Mouse (Mus musculus) kidney, adult 2 months (tissue): ENCODE data around the gene Lrrc10b. TPM values are rescaled to one million over a fixed set of nuclear protein-coding genes. Genes with fewer than 3 reads are reported as not detected.

Source experiments
- DNase-seq: peaks from one replicate; pipeline ENCODE4 v3.0.0; 2021
- H3K27ac ChIP-seq: fragments of 200-500 bp; 2 replicates; pipeline ENCODE4 v1.5.1; 2012; ENCODE audit warnings: low read depth, low read length, control low read depth, inconsistent platforms; ENCODE audit not compliant: insufficient read depth
- H3K27me3 ChIP-seq: fragments of 200-500 bp; replicated peaks from 2 replicates; pipeline ENCODE4 v1.6.1; 2012; ENCODE audit warnings: mild to moderate bottlenecking, moderate library complexity, low read length, inconsistent platforms; ENCODE audit not compliant: control insufficient read depth, insufficient read depth
- H3K36me3 ChIP-seq: fragments of 200-500 bp; 2 replicates; pipeline ENCODE4 v1.6.1; 2012; ENCODE audit warnings: mild to moderate bottlenecking, moderate library complexity, low read length, inconsistent platforms; ENCODE audit not compliant: control insufficient read depth, insufficient read depth
- H3K4me1 ChIP-seq: fragments of 200-500 bp; 2 replicates; pipeline ENCODE4 v1.6.1; 2011; ENCODE audit warnings: low read length; ENCODE audit not compliant: control insufficient read depth, insufficient read depth
- H3K4me3 ChIP-seq: fragments of 200-500 bp; 2 replicates; pipeline ENCODE4 v1.5.1; 2011; ENCODE audit warnings: mild to moderate bottlenecking, low read depth, low read length, control low read depth; ENCODE audit not compliant: insufficient read depth
- CTCF ChIP-seq: fragments of 200-500 bp; conservative IDR thresholded peaks from 2 replicates; pipeline ENCODE4 v1.5.1; 2011; ENCODE audit warnings: low read depth, mild to moderate bottlenecking, control low read depth, low read length, moderate library complexity, mixed read lengths; ENCODE audit not compliant: insufficient read depth, insufficient read length
- POLR2A ChIP-seq: fragments of 200-500 bp; IDR thresholded peaks from one replicate; pipeline ENCODE4 v1.6.1; 2011; ENCODE audit warnings: low read depth, low read length, control low read depth
- WGBS: fragments of 180-500 bp; shearing (Covaris S2); methylation state at CpG from one replicate; pipeline ENCODE4 v1.1.7; 2018; 5-methylcytosine and 5-hydroxymethylcytosine counted together
- polyA plus RNA-seq: library from polyadenylated mRNA; depleted of rRNA; stranded (reverse); fragments of >200 nt; gene quantifications from 2 replicates; pipeline ENCODE4 v1.2.3, GENCODE M21; 2012

The Lrrc10b gene
- polyA plus RNA-seq, 1 experiment: 0.39 TPM

GRCm38 (mm10) chr19:10482703-10483102, 25.4 kb upstream of the Lrrc10b start, which contains the start of gene Ppp1r32:
Ppp1r32 (minus strand) TSS chr19:10482928.
- Histone ChIP-seq H3K27me3 (no peaks in the 10 kb centered on the region), H3K4me3 (no peak within 1 kb of the TSS), H3K4me1 (no peaks in the 10 kb centered on the region), H3K36me3 (no peaks in the 10 kb centered on the region), H3K27ac (no peak within 1 kb of the TSS)
- 48% methylated on average over 6 of the region's 6 CpGs for WGBS
- DNase-seq: no peak
- no peak for TF ChIP-seq POLR2A
- TF ChIP-seq CTCF: no peak

- Histone ChIP-seq H3K27ac (no peak overlapping the region), H3K4me3 (no peak overlapping the region), H3K36me3 (no peaks in the 10 kb centered on the region), H3K4me1 (no peaks in the 10 kb centered on the region), H3K27me3 (no peaks in the 10 kb centered on the region)
- no peak for TF ChIP-seq POLR2A
- no peak for TF ChIP-seq CTCF
- DNase-seq: no peak
- 55% methylated on average over 4 of the region's 4 CpGs for WGBS
Observed at GRCm38 (mm10) chr19:10479541-10479940, 22.3 kb upstream of the Lrrc10b start.

- H3K4me3 ChIP-seq: no peak overlapping the region
- no peak for DNase-seq
- WGBS: 31% methylated on average over 6 of the region's 6 CpGs
- H3K27me3 ChIP-seq: no peaks in the 10 kb centered on the region
- H3K36me3 ChIP-seq: no peaks in the 10 kb centered on the region
- no peak for TF ChIP-seq CTCF
- no peak for TF ChIP-seq POLR2A
- no peaks in the 10 kb centered on the region for H3K4me1 ChIP-seq
- H3K27ac ChIP-seq: no peak overlapping the region
Observed at GRCm38 (mm10) chr19:10473779-10474178, 16.5 kb upstream of the Lrrc10b start.

- Histone ChIP-seq H3K36me3 (no peaks in the 10 kb centered on the region), H3K4me1 (no peaks in the 10 kb centered on the region), H3K27me3 (no peaks in the 10 kb centered on the region), H3K27ac (no peak overlapping the region), H3K4me3 (no peak overlapping the region)
- WGBS: 86% methylated on average over 3 of the region's 3 CpGs
- TF ChIP-seq POLR2A: no peak
- no peak for DNase-seq
Observed at GRCm38 (mm10) chr19:10472958-10473357, 15.7 kb upstream of the Lrrc10b start.

GRCm38 (mm10) chr19:10469171-10469658, 11.9 kb upstream of the Lrrc10b start:
- Histone ChIP-seq H3K4me3 (no peak overlapping the region), H3K36me3 (no peaks in the 10 kb centered on the region), H3K27ac (no peak overlapping the region), H3K4me1 (no peaks in the 10 kb centered on the region), H3K27me3 (no peaks in the 10 kb centered on the region)
- WGBS: 33% methylated on average over 8 of the region's 8 CpGs
- no peak for DNase-seq
- no peak for TF ChIP-seq CTCF

- H3K4me1 ChIP-seq: no peaks in the 10 kb centered on the region
- 69% methylated on average over 4 of the region's 4 CpGs for WGBS
- no peak overlapping the region for H3K27ac ChIP-seq
- no peaks in the 10 kb centered on the region for H3K36me3 ChIP-seq
- DNase-seq: no peak
- H3K4me3 ChIP-seq: no peak overlapping the region
- TF ChIP-seq POLR2A (no peak), CTCF (no peak)
- H3K27me3 ChIP-seq: no peaks in the 10 kb centered on the region
Observed at GRCm38 (mm10) chr19:10464427-10464826, 7.2 kb upstream of the Lrrc10b start.

- Histone ChIP-seq H3K36me3 (no peaks in the 10 kb centered on the region), H3K27me3 (0 out of 2 replicates have a peak, but pooled peaks cover 1% of the 10 kb centered on the region), H3K27ac (no peak overlapping the region), H3K4me1 (no peaks in the 10 kb centered on the region), H3K4me3 (no peak overlapping the region)
- no peak for TF ChIP-seq POLR2A
- TF ChIP-seq CTCF: no peak
- DNase-seq: no peak
- WGBS: 25% methylated on average over 7 of the region's 7 CpGs
Observed at GRCm38 (mm10) chr19:10461584-10461983, 4.3 kb upstream of the Lrrc10b start.

DNA sequence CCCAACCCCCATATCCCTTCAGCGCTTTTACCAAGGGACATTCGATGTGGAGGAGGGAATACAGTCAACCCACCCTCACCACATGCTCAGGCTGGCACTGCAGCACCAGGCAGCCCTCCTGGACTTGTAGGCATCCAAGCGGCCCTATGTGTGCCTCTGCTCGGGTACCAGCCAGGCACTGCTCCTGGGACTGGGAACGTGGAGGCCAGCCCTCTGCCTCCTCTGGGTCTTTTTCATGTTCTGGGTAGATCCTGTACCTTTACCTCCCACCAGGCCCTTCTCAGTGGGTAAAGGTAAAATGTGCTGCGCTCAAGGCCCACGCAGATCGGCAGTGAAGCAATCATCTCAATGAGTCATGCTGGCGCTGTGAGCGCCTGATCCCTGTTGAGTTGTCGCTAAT, 2.6 kb upstream of the Lrrc10b start:
- WGBS: 76% methylated on average over 11 of the region's 11 CpGs
- no peaks in the 10 kb centered on the region for H3K4me1 ChIP-seq
- H3K27ac ChIP-seq: no peak overlapping the region
- no peak overlapping the region for H3K4me3 ChIP-seq
- DNase-seq: no peak
- TF ChIP-seq POLR2A (no peak), CTCF (no peak)
- peaks cover 1% of the 10 kb centered on the region for H3K27me3 ChIP-seq
- no peaks in the 10 kb centered on the region for H3K36me3 ChIP-seq
